Mouse (Mus musculus) neural tube, embryonic 14.5 days (tissue): ENCODE measurements around the gene Ripor3. TPM values are rescaled to one million over a fixed set of nuclear protein-coding genes. Genes with fewer than 3 reads are reported as not detected.
"Not testable (repeated sequence)": the region's sequence is repeated elsewhere in the genome, so short reads cannot be mapped to it uniquely, and the experiment has no call there.

Source experiments
- ATAC-seq: fragments of 200-750 bp; cut with Nextera tagmentation; 2 replicates; pipeline ENCODE4 v1.8.0; 2017; ENCODE audit warnings: low read depth, mild to moderate bottlenecking, moderate TSS enrichment, moderate library complexity
- H3K27ac ChIP-seq: fragments of 300-500 bp; sonication (generic); 2 replicates; pipeline ENCODE4 v1.5.1; 2014; ENCODE audit warnings: low read depth, mild to moderate bottlenecking, control low read depth, low read length, moderate library complexity, mixed read lengths
- H3K27me3 ChIP-seq: fragments of 300-500 bp; sonication (generic); 2 replicates; pipeline ENCODE4 v1.6.1; 2014; ENCODE audit warnings: low read length; ENCODE audit not compliant: control insufficient read depth, insufficient read depth
- H3K36me3 ChIP-seq: fragments of 300-500 bp; sonication (generic); 2 replicates; pipeline ENCODE4 v1.6.1; 2014; ENCODE audit warnings: low read length, mixed read lengths; ENCODE audit not compliant: control insufficient read depth, insufficient read depth
- H3K4me1 ChIP-seq: fragments of 300-500 bp; sonication (generic); 2 replicates; pipeline ENCODE4 v1.6.1; 2014; ENCODE audit warnings: low read length; ENCODE audit not compliant: control insufficient read depth, insufficient read depth
- H3K4me2 ChIP-seq: fragments of 300-500 bp; sonication (generic); 2 replicates; pipeline ENCODE4 v1.6.1; 2014; ENCODE audit warnings: mild to moderate bottlenecking, low read depth, low read length, control low read depth
- H3K4me3 ChIP-seq: fragments of 300-500 bp; sonication (generic); 2 replicates; pipeline ENCODE4 v1.5.1; 2014; ENCODE audit warnings: low read depth, low read length, control low read depth, mixed read lengths
- H3K9ac ChIP-seq: fragments of 300-500 bp; sonication (generic); replicated peaks from 2 replicates; pipeline ENCODE4 v1.6.1; 2014; ENCODE audit warnings: low read depth, mild to moderate bottlenecking, control low read depth, low read length, mixed read lengths
- H3K9me3 ChIP-seq: fragments of 300-500 bp; sonication (generic); 2 replicates; pipeline ENCODE4 v1.6.1; 2016; ENCODE audit warnings: low read length; ENCODE audit not compliant: control insufficient read depth
- WGBS: fragments of 180-500 bp; shearing (Covaris S2); extraction: QIAGEN DNeasy Blood & Tissue Kit; methylation state at CpG from one replicate; pipeline ENCODE4 v1.1.7; 2014; 5-methylcytosine and 5-hydroxymethylcytosine counted together
- polyA plus RNA-seq: library from polyadenylated mRNA; unstranded; fragments of >200 nt; fragmentation: Nextera tagmentation; extraction: Ambion mirVana; gene quantifications from 2 replicates; pipeline ENCODE4 v1.2.1, GENCODE M21; 2014

Ripor3 gene
- polyA plus RNA-seq = 0.09 and 0.63 TPM in 2 replicates

DNA sequence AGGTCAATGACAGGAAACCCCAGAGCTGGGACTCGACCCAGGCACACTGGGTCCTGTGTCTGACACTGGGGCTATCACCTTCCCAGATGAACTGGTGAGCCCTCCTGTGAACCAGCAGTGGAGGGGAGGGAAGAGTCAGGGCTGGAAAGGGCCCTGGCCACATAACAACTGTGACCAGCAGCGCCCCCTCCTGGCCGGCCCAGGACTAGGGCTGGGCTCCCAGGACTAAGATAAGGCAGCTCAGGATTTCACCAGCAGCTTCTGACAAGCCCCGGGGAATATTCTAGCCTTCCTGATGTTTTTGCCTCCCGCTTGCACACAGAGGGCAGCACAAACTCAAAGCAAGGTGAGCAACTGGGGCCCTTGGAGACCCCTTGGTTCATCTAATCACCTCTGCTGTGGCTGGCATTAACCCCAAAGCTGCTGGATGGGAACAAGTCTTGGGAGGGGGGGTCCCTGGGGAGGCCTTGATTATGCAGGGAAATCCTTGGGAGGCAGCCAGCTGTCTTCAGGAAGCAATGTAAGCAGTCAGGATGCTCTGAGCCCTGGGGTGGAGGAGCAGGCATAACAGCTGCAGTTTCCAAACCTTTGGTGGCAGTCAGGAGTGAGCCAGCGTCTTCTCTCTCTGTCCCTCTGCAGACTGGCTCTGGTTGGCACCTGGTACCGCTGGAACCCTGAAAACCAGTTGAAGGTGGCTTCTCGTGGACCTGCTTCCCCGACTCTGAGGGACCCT is at the start of gene Ripor3:
Ripor3 (minus strand) TSS at position 683 of the 733 bp plus-strand sequence.
- H3K9ac ChIP-seq = no peak within 1 kb of the TSS
- WGBS = 37% methylated on average over 9 of the region's 9 CpGs
- H3K27me3 ChIP-seq = no peaks in the 10 kb centered on the region
- ATAC-seq = no peak
- no peak within 1 kb of the TSS for H3K4me3 ChIP-seq
- H3K9me3 ChIP-seq = no peaks in the 10 kb centered on the region
- peaks cover 4% of the 10 kb centered on the region; the same call in 1 of the 2 replicates for H3K4me1 ChIP-seq
- H3K27ac ChIP-seq = no peak within 1 kb of the TSS
- H3K4me2 ChIP-seq = no peak within 1 kb of the TSS
- no peaks in the 10 kb centered on the region for H3K36me3 ChIP-seq

DNA sequence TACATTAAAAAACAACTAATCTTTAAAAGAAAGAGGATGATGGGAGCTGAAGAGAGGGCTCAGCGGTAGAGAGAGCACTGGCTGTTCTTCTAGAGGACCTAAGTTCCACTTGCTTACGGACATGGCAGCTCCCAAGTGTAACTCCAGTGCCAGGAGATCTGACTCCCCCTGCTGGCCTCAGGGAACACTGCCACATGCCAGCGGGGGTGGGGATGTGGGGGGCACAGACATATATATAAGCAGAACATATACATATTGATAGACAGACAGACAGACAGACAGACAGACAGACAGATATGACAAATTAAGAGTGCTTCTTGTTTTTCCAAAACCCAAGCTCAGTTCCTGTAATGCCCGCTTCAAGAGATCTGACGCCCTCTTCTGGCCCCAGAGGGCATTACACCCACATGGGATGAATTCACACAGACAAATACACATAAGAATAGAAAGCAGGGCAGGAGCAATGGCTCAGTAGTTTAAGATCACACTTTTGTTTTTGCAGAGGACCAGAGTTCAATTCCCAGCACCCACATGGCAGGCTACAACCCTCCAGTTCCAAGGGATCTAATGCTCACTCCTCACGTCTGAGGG is 48.9 kb upstream of the Ripor3 start:
- Histone ChIP-seq H3K9ac (no peak overlapping the region), H3K9me3 (no peaks in the 10 kb centered on the region), H3K36me3 (no peaks in the 10 kb centered on the region), H3K27ac (no peak overlapping the region), H3K4me3 (no peak overlapping the region), H3K4me2 (no peak overlapping the region), H3K4me1 (no peaks in the 10 kb centered on the region), H3K27me3 (no peaks in the 10 kb centered on the region)
- no peak for ATAC-seq
- WGBS = 78% methylated on average over 6 of the region's 6 CpGs

DNA sequence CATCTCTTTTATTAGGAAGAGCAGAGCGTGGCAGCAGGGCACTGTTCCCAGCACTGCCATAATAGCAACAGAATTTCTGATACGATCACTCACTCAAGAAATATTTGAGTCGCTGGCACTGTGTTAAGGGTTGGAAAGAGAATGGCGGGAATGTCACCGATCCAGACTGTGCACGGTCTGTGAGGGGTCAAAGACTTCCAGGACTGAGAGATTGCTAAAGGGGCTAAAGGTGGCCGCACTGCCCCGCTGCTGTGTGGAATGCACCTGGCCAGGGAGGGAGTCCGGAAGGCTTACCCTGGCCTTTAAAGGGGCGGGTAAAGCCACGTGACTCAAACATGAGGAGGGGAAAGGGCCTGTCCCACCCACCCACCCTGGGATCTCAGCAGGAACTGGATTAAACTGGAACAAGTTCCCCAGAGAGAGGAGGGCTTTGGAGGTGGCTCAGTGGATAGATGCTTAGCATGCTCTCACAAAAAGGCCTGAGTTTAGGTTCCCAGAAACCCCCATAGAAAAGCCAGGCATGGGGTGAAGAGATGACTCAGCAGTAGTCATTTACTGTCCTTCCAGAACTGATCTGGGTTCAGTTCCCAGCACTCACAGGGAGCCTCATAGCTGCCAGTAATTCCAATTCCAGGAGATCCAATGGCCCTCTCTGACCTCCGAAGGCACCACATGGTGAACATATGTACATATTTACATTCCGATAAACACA is 48.2 kb upstream of the Ripor3 start:
- H3K9ac ChIP-seq = no peak overlapping the region
- ATAC-seq = no peak
- H3K36me3 ChIP-seq = no peaks in the 10 kb centered on the region
- H3K4me1 ChIP-seq = no peaks in the 10 kb centered on the region
- H3K4me3 ChIP-seq = no peak overlapping the region
- 32% methylated on average over 13 of the region's 13 CpGs for WGBS
- no peaks in the 10 kb centered on the region for H3K9me3 ChIP-seq
- no peak overlapping the region for H3K27ac ChIP-seq
- H3K4me2 ChIP-seq = no peak overlapping the region
- H3K27me3 ChIP-seq = no peaks in the 10 kb centered on the region

DNA sequence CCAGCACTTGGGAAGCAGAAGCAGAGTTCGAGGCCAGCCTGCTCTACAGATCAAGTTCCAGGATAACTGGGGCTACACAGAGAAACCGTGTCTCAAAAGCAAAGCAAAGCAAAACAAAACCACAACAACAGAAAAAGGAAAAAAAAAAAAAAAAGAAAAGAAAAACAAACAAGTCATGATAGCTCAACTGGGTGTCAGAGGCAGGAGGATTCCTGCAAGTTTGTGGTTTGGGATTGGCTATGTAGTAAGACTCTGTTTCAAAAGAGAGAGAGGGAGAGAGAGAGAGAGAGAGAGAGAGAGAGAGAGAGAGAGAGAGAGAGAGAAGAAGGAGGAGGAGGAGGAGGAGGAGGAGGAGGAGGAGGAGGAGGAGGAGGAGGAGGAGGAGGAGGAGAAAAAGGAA is 47.5 kb upstream of the Ripor3 start:
- H3K9me3 ChIP-seq, H3K27me3 ChIP-seq, ATAC-seq, H3K9ac ChIP-seq, H3K4me1 ChIP-seq, H3K27ac ChIP-seq, H3K4me3 ChIP-seq, H3K4me2 ChIP-seq, H3K36me3 ChIP-seq: not testable (repeated sequence)
- 68% methylated on average over 2 of the region's 2 CpGs for WGBS

DNA sequence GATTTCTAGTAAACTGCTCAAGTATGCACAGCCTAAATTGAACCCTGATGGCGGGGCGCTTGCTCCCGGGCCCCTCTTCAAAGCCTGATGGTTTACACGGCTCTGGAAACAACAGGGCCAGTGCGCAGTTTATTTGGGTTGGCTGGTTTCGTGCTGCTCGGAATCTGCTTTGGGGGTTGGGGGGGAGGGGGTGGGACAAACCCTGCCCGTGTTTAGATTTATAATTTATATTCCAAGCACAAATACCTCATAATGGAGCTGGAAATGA is 46.2 kb upstream of the Ripor3 start:
- Histone ChIP-seq H3K9me3 (no peaks in the 10 kb centered on the region), H3K27ac (no peak overlapping the region), H3K4me1 (no peaks in the 10 kb centered on the region), H3K9ac (no peak overlapping the region), H3K27me3 (peaks cover 3% of the 10 kb centered on the region; the same call in 1 of the 2 replicates), H3K4me2 (no peak overlapping the region), H3K36me3 (no peaks in the 10 kb centered on the region), H3K4me3 (no peak overlapping the region)
- 55% methylated on average over 8 of the region's 8 CpGs for WGBS
- no peak for ATAC-seq

DNA sequence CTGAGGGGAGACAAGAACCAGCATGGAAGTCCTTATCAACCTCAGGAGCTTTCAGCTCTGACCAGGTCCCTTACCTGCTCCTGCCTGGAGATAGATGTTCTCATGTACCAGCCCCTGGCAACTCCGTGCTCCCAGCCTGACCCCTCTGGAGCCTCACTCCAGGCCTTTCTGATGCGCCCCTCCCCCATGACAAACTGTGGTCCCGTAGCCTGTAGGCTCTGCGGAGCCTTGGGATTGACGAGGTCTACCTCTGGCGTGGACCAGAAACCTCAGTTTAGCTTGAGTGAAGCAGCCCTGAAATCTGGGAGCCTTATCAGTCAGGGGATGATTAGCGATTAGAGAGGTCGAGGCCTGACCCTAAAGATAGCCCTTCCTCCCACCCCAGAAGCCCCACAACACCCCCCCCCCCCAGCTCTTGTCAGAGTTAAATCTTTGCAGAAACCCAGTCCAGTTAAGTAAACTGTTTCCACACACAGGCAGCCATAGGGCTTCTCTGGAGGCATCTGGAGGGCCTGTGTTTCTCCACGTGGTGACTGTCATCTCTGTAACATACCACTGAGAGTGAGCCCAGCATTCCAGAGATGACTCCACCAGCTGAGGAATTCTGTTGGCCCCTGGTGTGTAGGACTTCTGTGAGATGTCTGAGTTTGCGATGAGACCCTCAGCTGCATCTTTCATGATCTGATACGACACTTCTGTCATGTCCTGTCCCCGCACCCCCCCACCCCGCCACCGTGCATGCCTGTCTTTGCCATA is 45.7 kb upstream of the Ripor3 start:
- H3K9ac ChIP-seq = no peak overlapping the region
- H3K27ac ChIP-seq = no peak overlapping the region
- no peaks in the 10 kb centered on the region for H3K36me3 ChIP-seq
- no peak for ATAC-seq
- H3K9me3 ChIP-seq = no peaks in the 10 kb centered on the region
- H3K27me3 ChIP-seq = peaks cover 8% of the 10 kb centered on the region; the same call in 1 of the 2 replicates
- no peak overlapping the region for H3K4me2 ChIP-seq
- no peaks in the 10 kb centered on the region for H3K4me1 ChIP-seq
- no peak overlapping the region for H3K4me3 ChIP-seq
- 47% methylated on average over 14 of the region's 14 CpGs for WGBS

DNA sequence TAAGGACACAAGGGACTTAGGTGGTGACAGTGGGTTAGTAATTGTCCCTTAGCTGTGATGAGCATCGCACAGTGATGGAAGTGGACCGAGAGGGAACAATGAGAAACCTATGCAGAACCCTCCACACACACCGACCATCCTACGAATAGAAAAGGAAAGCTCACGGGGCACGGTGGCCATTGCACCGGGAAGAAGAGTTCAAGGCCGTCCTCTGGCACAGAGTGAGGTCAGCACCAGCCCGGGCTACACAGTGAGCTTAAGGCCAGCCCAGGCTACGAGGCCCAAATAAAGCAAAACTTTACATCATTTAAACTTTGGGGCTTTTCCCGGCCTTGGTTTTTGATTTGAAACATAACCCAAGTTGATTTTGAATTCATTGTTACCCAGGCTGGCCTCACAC is 43.7 kb upstream of the Ripor3 start:
- no peak overlapping the region for H3K4me3 ChIP-seq
- ATAC-seq = no peak
- H3K4me1 ChIP-seq = peaks cover 8% of the 10 kb centered on the region
- H3K36me3 ChIP-seq = no peaks in the 10 kb centered on the region
- H3K27me3 ChIP-seq = peaks cover 20% of the 10 kb centered on the region
- WGBS = 94% methylated on average over 11 of the region's 11 CpGs
- no peaks in the 10 kb centered on the region for H3K9me3 ChIP-seq
- H3K4me2 ChIP-seq = no peak overlapping the region
- no peak overlapping the region for H3K9ac ChIP-seq
- no peak overlapping the region for H3K27ac ChIP-seq

DNA sequence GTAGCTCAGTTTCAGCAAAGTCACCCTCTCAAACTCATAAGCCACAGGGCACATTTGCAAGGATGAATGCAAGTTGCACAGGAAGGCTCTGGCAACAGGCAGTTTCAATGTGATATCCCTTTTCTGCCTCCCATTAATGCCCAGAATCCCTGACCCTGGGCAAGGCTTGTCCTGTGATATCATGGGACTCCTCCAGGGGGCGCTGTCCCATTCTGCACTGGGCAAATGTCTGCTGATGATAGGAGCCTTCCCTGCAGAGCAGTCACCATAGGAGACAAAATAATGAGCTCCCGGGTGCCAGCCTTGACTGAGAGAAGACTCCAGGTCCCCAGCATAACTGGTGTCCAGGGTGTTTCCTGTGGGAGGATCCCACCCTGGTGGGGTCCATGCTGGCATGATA is 42.3 kb upstream of the Ripor3 start:
- peaks cover 21% of the 10 kb centered on the region for H3K27me3 ChIP-seq
- no peaks in the 10 kb centered on the region for H3K36me3 ChIP-seq
- WGBS = 22% methylated on average over 2 of the region's 2 CpGs

DNA sequence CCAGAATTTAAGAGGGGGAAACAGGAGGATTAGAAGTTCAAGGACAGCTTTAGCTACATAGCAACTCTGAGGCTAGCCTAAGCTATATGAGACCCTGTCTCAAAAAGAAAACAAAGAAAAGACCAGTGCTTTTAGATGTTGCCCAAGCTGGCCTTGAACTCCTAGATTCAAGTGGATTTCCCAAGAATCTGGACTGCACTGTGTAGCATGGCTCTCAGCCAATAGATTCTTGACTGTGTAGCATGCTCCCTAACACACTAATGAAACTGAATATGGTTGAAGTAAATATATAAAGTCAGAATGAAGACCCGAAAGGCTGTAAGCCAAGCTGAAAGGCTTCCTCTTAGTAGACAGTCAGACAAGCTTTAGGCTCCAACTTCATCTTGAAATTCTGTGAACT is 41.7 kb upstream of the Ripor3 start:
- Histone ChIP-seq H3K4me3 (no peak overlapping the region), H3K27ac (no peak overlapping the region), H3K4me2 (no peak overlapping the region), H3K9me3 (no peaks in the 10 kb centered on the region), H3K4me1 (peaks cover 8% of the 10 kb centered on the region), H3K36me3 (no peaks in the 10 kb centered on the region), H3K9ac (no peak overlapping the region), H3K27me3 (peaks cover 21% of the 10 kb centered on the region)
- no peak for ATAC-seq
- 96% methylated on average over 1 of the region's 1 CpGs for WGBS

More for the DNA sequence above, 42.3 kb upstream of the Ripor3 start:
- no peak overlapping the region for H3K27ac ChIP-seq
- no peak overlapping the region for H3K4me3 ChIP-seq
- H3K9ac ChIP-seq = no peak overlapping the region
- H3K4me1 ChIP-seq = peaks cover 8% of the 10 kb centered on the region
- no peak overlapping the region for H3K4me2 ChIP-seq
- no peak for ATAC-seq
- H3K9me3 ChIP-seq = no peaks in the 10 kb centered on the region
